Mouse (Mus musculus): Measurements from ENCODE around the gene Smap2.

DNA sequence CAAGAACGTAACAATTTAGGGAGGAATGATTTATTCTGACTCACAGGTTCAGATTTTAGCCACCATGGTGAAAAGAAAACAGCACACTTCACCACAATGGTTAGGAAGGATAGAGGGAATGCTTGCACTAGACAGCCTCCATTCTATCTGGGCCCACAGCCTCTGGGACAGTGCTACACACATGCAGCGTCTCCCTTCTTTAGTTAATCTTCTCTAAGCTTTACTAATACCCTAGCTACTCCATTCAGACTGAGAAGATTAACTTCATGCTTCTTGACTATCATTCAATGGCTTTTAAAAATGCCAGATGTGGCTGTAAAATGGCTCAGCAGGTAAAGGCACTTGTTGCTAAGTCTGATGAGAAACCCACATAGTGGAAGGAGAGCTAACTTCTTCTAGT lies 24.8 kb downstream of the Smap2 start:
- TF ChIP-seq ZNF384 (IDR thresholded peaks at IDR 0.05; ENCODE audit: low read depth, low read length): no peak
- no peak for TF ChIP-seq ZC3H11A (IDR thresholded peaks at IDR 0.05; ENCODE audit: borderline replicate concordance, low read depth, low read length)
- no peak for TF ChIP-seq HCFC1 (IDR thresholded peaks at IDR 0.05; ENCODE audit: borderline replicate concordance, insufficient read depth, low read length)
- no peak for TF ChIP-seq MAFK (IDR thresholded peaks at IDR 0.05; ENCODE audit: insufficient read depth, low read depth, low read length)
